Mouse (Mus musculus) kidney, postnatal 0 days (tissue): Measurements from ENCODE around the gene Rnf207. TPM values are rescaled to one million over a fixed set of nuclear protein-coding genes. Genes with fewer than 3 reads are reported as not detected.

Experiments used
- ATAC-seq: fragments of 200-750 bp; cut with Nextera tagmentation; replicated peaks from 2 replicates; pipeline ENCODE4 v1.8.0; 2017; ENCODE audit warnings: low read depth, moderate number of reproducible peaks, moderate TSS enrichment, moderate library complexity; ENCODE audit not compliant: low FRiP score
- DNase-seq: peaks from one replicate; pipeline ENCODE4 v3.0.0-alpha.2; 2016; ENCODE audit warnings: low spot score
- H3K27ac ChIP-seq: fragments of 300-500 bp; sonication (generic); 2 replicates; pipeline ENCODE4 v1.5.1; 2014; ENCODE audit warnings: mild to moderate bottlenecking
- H3K27me3 ChIP-seq: fragments of 300-500 bp; sonication (generic); 2 replicates; pipeline ENCODE4 v1.6.1; 2014; ENCODE audit warnings: low read length, mixed read lengths; ENCODE audit not compliant: insufficient read depth
- H3K36me3 ChIP-seq: fragments of 300-500 bp; sonication (generic); 2 replicates; pipeline ENCODE4 v1.6.1; 2014; ENCODE audit warnings: low read length, mixed read lengths; ENCODE audit not compliant: insufficient read depth
- H3K4me1 ChIP-seq: fragments of 300-500 bp; sonication (generic); replicated peaks from 2 replicates; pipeline ENCODE4 v1.6.1; 2014; ENCODE audit warnings: antibody characterized with exemption, low read length, mixed read lengths; ENCODE audit not compliant: insufficient read depth
- H3K4me2 ChIP-seq: fragments of 300-500 bp; sonication (generic); 2 replicates; pipeline ENCODE4 v1.6.1; 2014; ENCODE audit warnings: mild to moderate bottlenecking, low read length, moderate library complexity, mixed read lengths
- H3K4me3 ChIP-seq: fragments of 300-500 bp; sonication (generic); replicated peaks from 2 replicates; pipeline ENCODE4 v1.5.1; 2014; ENCODE audit warnings: low read depth, low read length
- H3K9ac ChIP-seq: fragments of 300-500 bp; sonication (generic); 2 replicates; pipeline ENCODE4 v1.6.1; 2014; ENCODE audit warnings: low read depth, low read length
- H3K9me3 ChIP-seq: fragments of 300-500 bp; sonication (generic); replicated peaks from 2 replicates; pipeline ENCODE4 v1.6.1; 2016; ENCODE audit warnings: low read length, inconsistent platforms, mixed read lengths
- CTCF ChIP-seq: IDR thresholded peaks from 2 replicates; pipeline ENCODE4 v1.5.1; 2016; ENCODE audit warnings: antibody characterized with exemption, low read depth, mild to moderate bottlenecking, moderate library complexity
- WGBS: fragments of 180-500 bp; shearing (Covaris S2); extraction: QIAGEN DNeasy Blood & Tissue Kit; methylation state at CpG from one replicate; pipeline ENCODE4 v1.1.7; 2014; 5-methylcytosine and 5-hydroxymethylcytosine counted together
- polyA plus RNA-seq: library from polyadenylated mRNA; unstranded; fragments of >200 nt; fragmentation: Nextera tagmentation; extraction: Ambion mirVana; gene quantifications from 2 replicates; pipeline ENCODE4 v1.2.1, GENCODE M21; 2015

Gene Rnf207
- polyA plus RNA-seq, 1 experiment from 2014 or later, result 1.1 TPM

DNA sequence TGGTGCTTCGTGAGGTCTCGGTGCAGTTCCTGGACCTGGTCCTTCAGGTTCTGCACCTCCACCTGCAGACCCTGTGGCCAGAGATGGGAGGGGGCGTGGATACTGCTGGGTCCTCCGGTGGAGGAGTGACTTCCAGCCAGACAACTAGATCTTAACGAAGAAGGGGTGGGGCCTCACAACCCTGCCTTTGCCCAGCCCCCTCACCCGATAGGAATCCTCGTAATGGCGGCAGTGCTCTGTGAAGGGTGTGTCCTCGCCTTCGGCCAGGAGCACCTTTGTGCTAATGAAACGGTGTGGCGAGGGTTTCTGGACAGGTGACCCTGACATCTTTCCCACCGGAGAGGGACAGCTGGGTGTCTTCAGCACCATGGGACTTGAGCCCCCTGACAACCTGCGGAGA, 6.6 kb downstream of the Rnf207 start:
- TF ChIP-seq CTCF, result no peak
- peaks cover 23% of the 10 kb centered on the region for H3K4me1 ChIP-seq
- H3K27ac ChIP-seq, result no peak overlapping the region
- H3K4me3 ChIP-seq, result 0 out of 2 replicates have a peak overlapping the region, but pooled peaks have one; percentile 3
- H3K4me2 ChIP-seq, result peak overlapping the region; percentile 51; the same call in 1 of the 2 replicates
- no peak for DNase-seq
- no peak for ATAC-seq
- no peak overlapping the region for H3K9ac ChIP-seq
- H3K27me3 ChIP-seq, result peaks cover 38% of the 10 kb centered on the region
- H3K9me3 ChIP-seq, result no peaks in the 10 kb centered on the region
- no peaks in the 10 kb centered on the region for H3K36me3 ChIP-seq
- WGBS, result 5% methylated on average over 14 of the region's 14 CpGs

DNA sequence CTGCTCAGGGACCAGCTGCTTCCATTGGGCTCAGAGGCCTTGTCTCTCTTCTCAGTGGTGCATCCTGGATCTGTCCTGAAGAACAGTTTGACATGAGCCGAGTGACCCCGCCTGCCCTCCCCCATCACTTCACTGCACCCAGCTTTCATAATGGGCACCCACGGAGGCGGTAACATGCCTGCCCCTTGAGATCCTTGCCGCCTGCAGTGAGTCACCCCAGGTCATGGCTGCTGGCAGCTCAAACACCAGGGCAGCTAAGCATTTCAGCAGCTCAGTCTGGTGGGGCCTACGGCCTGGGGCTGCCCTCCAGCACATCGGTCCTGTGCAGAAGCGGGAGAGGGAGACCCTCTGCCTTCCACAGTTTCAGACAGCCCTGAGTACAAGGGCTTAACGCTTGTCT, 11.3 kb downstream of the Rnf207 start:
- 78% methylated on average over 9 of the region's 9 CpGs for WGBS
- no peak for TF ChIP-seq CTCF

GRCm38 (mm10) chr4:152305991-152306390, 12.8 kb downstream of the Rnf207 start:
- H3K9ac ChIP-seq, result no peak overlapping the region
- ATAC-seq, result no peak
- WGBS, result 62% methylated on average over 6 of the region's 6 CpGs
- no peaks in the 10 kb centered on the region for H3K4me1 ChIP-seq
- no peaks in the 10 kb centered on the region for H3K27me3 ChIP-seq
- no peaks in the 10 kb centered on the region for H3K9me3 ChIP-seq
- peaks cover 16% of the 10 kb centered on the region; the same call in 1 of the 2 replicates for H3K36me3 ChIP-seq
- H3K4me3 ChIP-seq, result no peak overlapping the region
- no peak overlapping the region for H3K27ac ChIP-seq
- DNase-seq, result no peak
- H3K4me2 ChIP-seq, result no peak overlapping the region
- TF ChIP-seq CTCF, result no peak

More for the DNA sequence above, 11.3 kb downstream of the Rnf207 start:
- Histone ChIP-seq H3K27me3 (peaks cover 8% of the 10 kb centered on the region), H3K9ac (no peak overlapping the region), H3K27ac (no peak overlapping the region), H3K36me3 (peaks cover 11% of the 10 kb centered on the region; the same call in 1 of the 2 replicates), H3K4me1 (peaks cover 5% of the 10 kb centered on the region), H3K4me3 (no peak overlapping the region), H3K4me2 (no peak overlapping the region), H3K9me3 (no peaks in the 10 kb centered on the region)
- no peak for ATAC-seq
- no peak for DNase-seq

DNA sequence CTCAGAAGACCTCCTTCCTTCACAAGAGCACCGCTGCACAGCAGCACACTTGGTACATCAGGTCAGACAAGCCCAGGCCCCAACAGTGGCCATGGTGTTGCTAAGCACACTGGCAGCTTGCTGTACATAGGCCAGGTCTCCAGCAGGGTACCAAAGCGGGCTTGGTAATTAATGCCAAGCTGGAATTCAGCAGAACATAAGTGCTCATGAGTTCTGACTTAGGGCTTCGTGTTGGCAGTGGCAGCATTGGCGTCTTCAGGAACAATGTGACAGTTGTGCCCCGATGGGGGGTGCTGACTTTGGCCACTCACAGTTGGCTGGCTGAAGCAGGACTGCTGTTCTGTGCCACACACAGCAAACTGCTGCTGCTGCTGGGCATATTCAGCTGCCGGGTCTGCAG, 14.1 kb downstream of the Rnf207 start:
- DNase-seq, result no peak
- Histone ChIP-seq H3K36me3 (peaks cover 21% of the 10 kb centered on the region; the same call in 1 of the 2 replicates), H3K4me2 (no peak overlapping the region), H3K9ac (no peak overlapping the region), H3K9me3 (no peaks in the 10 kb centered on the region), H3K4me3 (no peak overlapping the region), H3K27me3 (no peaks in the 10 kb centered on the region), H3K4me1 (0 out of 2 replicates have a peak, but pooled peaks cover 4% of the 10 kb centered on the region), H3K27ac (no peak overlapping the region)
- no peak for TF ChIP-seq CTCF
- ATAC-seq, result no peak
- 94% methylated on average over 6 of the region's 6 CpGs for WGBS

- DNase-seq, result no peak
- no peaks in the 10 kb centered on the region for H3K9me3 ChIP-seq
- H3K36me3 ChIP-seq, result peaks cover 21% of the 10 kb centered on the region; the same call in 1 of the 2 replicates
- WGBS, result 73% methylated on average over 10 of the region's 10 CpGs
- no peak overlapping the region for H3K4me2 ChIP-seq
- peaks cover 8% of the 10 kb centered on the region for H3K4me1 ChIP-seq
- TF ChIP-seq CTCF, result no peak
- no peak overlapping the region for H3K4me3 ChIP-seq
- no peak overlapping the region for H3K27ac ChIP-seq
- H3K27me3 ChIP-seq, result no peaks in the 10 kb centered on the region
- peak; percentile 77 for ATAC-seq
- H3K9ac ChIP-seq, result no peak overlapping the region
Observed at GRCm38 (mm10) chr4:152303172-152303571, 15.6 kb downstream of the Rnf207 start.

- WGBS, result 64% methylated on average over 11 of the region's 11 CpGs
- no peaks in the 10 kb centered on the region for H3K9me3 ChIP-seq
- peaks cover 21% of the 10 kb centered on the region; the same call in 1 of the 2 replicates for H3K36me3 ChIP-seq
- H3K9ac ChIP-seq, result no peak overlapping the region
- TF ChIP-seq CTCF, result no peak
- no peak for DNase-seq
- H3K4me2 ChIP-seq, result no peak overlapping the region
- H3K27ac ChIP-seq, result no peak overlapping the region; the same call in 1 of the 2 replicates
- H3K4me1 ChIP-seq, result peaks cover 14% of the 10 kb centered on the region
- H3K27me3 ChIP-seq, result no peaks in the 10 kb centered on the region
- no peak overlapping the region for H3K4me3 ChIP-seq
- ATAC-seq, result no peak
Observed at GRCm38 (mm10) chr4:152302012-152302411, 16.8 kb downstream of the Rnf207 start.

GRCm38 (mm10) chr4:152300375-152300774, 18.4 kb downstream of the Rnf207 start:
- ATAC-seq (no peak), DNase-seq (no peak)
- peaks cover 16% of the 10 kb centered on the region for H3K4me1 ChIP-seq
- H3K9ac ChIP-seq, result no peak overlapping the region
- TF ChIP-seq CTCF, result no peak
- H3K27me3 ChIP-seq, result no peaks in the 10 kb centered on the region
- no peaks in the 10 kb centered on the region for H3K9me3 ChIP-seq
- 91% methylated on average over 8 of the region's 8 CpGs for WGBS
- H3K27ac ChIP-seq, result no peak overlapping the region
- H3K4me3 ChIP-seq, result no peak overlapping the region
- H3K36me3 ChIP-seq, result peaks cover 21% of the 10 kb centered on the region; the same call in 1 of the 2 replicates
- no peak overlapping the region for H3K4me2 ChIP-seq
